Mouse (Mus musculus) myocyte (in vitro differentiated cells): ENCODE data around the gene Amd2. TPM values are rescaled to one million over a fixed set of nuclear protein-coding genes. Genes with fewer than 3 reads are reported as not detected.

Source experiments
- H3K27me3 ChIP-seq: one replicate; pipeline ENCODE4 v1.6.1; 2011; ENCODE audit not compliant: control insufficient read depth, insufficient read depth, insufficient read length
- H3K36me3 ChIP-seq: one replicate; pipeline ENCODE4 v1.6.1; 2011; ENCODE audit not compliant: control insufficient read depth, insufficient read depth
- H3K4me2 ChIP-seq: one replicate; pipeline ENCODE4 v1.6.1; 2011; ENCODE audit warnings: low read depth, control low read depth
- H3K4me3 ChIP-seq: one replicate; pipeline ENCODE4 v1.5.1; 2011; ENCODE audit warnings: mild to moderate bottlenecking, control low read depth, moderate library complexity
- H3K79me2 ChIP-seq: one replicate; pipeline ENCODE4 v1.6.1; 2011; ENCODE audit not compliant: control insufficient read depth, insufficient read depth
- H3ac ChIP-seq: one replicate; pipeline ENCODE4 v1.6.1; 2011; ENCODE audit not compliant: control insufficient read depth, insufficient read length
- CEBPB ChIP-seq: IDR thresholded peaks from 2 replicates; pipeline ENCODE4 v1.6.1; 2011; ENCODE audit warnings: mild to moderate bottlenecking, moderate library complexity; ENCODE audit not compliant: poor library complexity, insufficient read depth, severe bottlenecking
- E2F4 ChIP-seq: IDR thresholded peaks from one replicate; pipeline ENCODE4 v1.6.1; 2011; ENCODE audit warnings: mild to moderate bottlenecking, control low read depth, moderate library complexity; ENCODE audit not compliant: insufficient read depth
- MAX ChIP-seq: IDR thresholded peaks from one replicate; pipeline ENCODE4 v1.6.1; 2011; ENCODE audit warnings: low read depth, mild to moderate bottlenecking, control low read depth
- MYOD1 ChIP-seq, 3 experiments: IDR thresholded peaks; one replicate each; pipeline ENCODE4 v1.6.1; 2011; ENCODE audit warnings: control low read depth in 2 of 3, low read depth in 2 of 3, mild to moderate bottlenecking in 2 of 3, moderate library complexity in 1 of 3; ENCODE audit not compliant: insufficient read length in 2 of 3, control insufficient read depth in 1 of 3
- MYOG ChIP-seq, 3 experiments: IDR thresholded peaks; one replicate each; pipeline ENCODE4 v1.6.1; 2011; ENCODE audit warnings: control low read depth in 2 of 3, low read depth in 2 of 3, mild to moderate bottlenecking in 2 of 3; ENCODE audit not compliant: insufficient read length in 2 of 3, control insufficient read depth in 1 of 3, insufficient read depth in 1 of 3
- POLR2A ChIP-seq: IDR thresholded peaks from one replicate; pipeline ENCODE4 v1.6.1; 2011; ENCODE audit warnings: low read depth, mild to moderate bottlenecking, control low read depth, moderate library complexity; ENCODE audit not compliant: insufficient read length
- POLR2AphosphoS2 ChIP-seq: IDR thresholded peaks from one replicate; pipeline ENCODE4 v1.6.1; 2011; ENCODE audit warnings: low read depth, control low read depth; ENCODE audit not compliant: insufficient read length
- REST ChIP-seq: IDR thresholded peaks from one replicate; pipeline ENCODE4 v1.6.1; 2011; ENCODE audit warnings: mild to moderate bottlenecking, control low read depth, moderate library complexity; ENCODE audit not compliant: insufficient read depth, insufficient read length
- SRF ChIP-seq: IDR thresholded peaks from one replicate; pipeline ENCODE4 v1.6.1; 2011; ENCODE audit warnings: low read depth; ENCODE audit not compliant: control insufficient read depth, insufficient read length
- TCF12 ChIP-seq: IDR thresholded peaks from one replicate; pipeline ENCODE4 v1.6.1; 2011; ENCODE audit warnings: mild to moderate bottlenecking, control low read depth; ENCODE audit not compliant: poor library complexity, insufficient read depth, severe bottlenecking
- TCF3 ChIP-seq: IDR thresholded peaks from one replicate; pipeline ENCODE4 v1.6.1; 2011; ENCODE audit warnings: low read depth, control low read depth; ENCODE audit not compliant: insufficient read length
- USF1 ChIP-seq: IDR thresholded peaks from one replicate; pipeline ENCODE4 v1.6.1; 2011; ENCODE audit warnings: low read depth, mild to moderate bottlenecking, control low read depth, moderate library complexity
- polyA plus RNA-seq: library from polyadenylated mRNA; unstranded; fragments of >200 nt; fragmentation: generic; extraction: Trizol; gene quantifications from one replicate; pipeline ENCODE4 v1.2.1, GENCODE M21; 2012; ENCODE audit warnings: missing spikeins

Amd2 gene
- polyA plus RNA-seq: 5.7 TPM

DNA sequence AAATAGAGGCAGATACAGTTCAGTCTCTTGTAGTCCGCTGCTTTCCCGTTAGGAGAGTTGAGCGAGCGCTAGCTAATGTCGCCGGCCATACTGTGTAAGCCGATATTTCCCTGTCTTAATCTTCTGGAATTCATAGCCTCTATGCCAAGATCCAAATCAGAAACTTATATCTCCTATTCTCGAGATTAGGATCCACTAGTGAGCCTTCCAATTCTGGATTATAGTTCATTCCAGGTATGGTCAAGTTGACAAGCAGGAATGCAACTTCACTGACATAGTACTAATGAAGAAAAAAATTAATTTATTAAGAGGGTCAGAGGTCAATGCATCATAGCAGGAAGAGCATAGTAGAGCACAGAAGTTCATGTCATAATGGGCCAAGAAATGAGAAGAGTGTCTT lies at the start of gene Amd2:
Gene Amd2, minus strand, starts transcription at position 101 of the 400 bp plus-strand sequence.
- TF ChIP-seq REST (no peak), TCF12 (no peak), SRF (no peak), E2F4 (no peak), MYOD1 (IDR thresholded peaks at IDR 0.05; ENCODE audit: control insufficient read depth in 1 of 3, insufficient read length in 2 of 3, low read depth in 2 of 3) (no peak), POLR2A (no peak)
- no peaks in the 10 kb centered on the region for H3K36me3 ChIP-seq
- no peaks in the 10 kb centered on the region for H3K79me2 ChIP-seq

DNA sequence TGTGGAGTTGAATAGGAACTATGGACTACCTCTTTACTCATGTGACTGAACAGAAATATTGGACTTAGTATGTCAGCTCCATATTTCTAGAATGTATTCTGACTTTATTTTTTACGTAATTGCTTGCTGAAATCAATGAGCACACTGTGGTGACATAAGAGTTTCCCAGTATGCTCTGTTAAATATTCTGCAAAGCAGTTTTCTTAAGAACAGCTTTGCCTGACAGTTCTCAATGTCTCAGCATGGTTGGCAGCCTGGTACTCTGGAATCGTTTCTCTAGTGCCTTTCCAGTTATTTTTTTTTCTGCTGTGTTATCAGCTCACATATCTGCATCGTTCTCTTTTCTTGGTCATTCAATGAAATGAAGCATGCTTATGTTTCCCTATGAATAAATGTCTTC lies 49.6 kb upstream of the Amd2 start:
- H3K4me2 ChIP-seq: no peak overlapping the region
- H3K4me3 ChIP-seq: no peak overlapping the region
- H3K27me3 ChIP-seq: no peaks in the 10 kb centered on the region
- no peaks in the 10 kb centered on the region for H3K36me3 ChIP-seq
- H3K79me2 ChIP-seq: no peaks in the 10 kb centered on the region
- TF ChIP-seq TCF3 (no peak), REST (no peak), CEBPB (no peak), TCF12 (no peak), SRF (no peak), MYOD1 (IDR thresholded peaks at IDR 0.05; ENCODE audit: control insufficient read depth in 1 of 3, insufficient read length in 2 of 3, low read depth in 2 of 3) (no peak), USF1 (no peak), POLR2AphosphoS2 (no peak), E2F4 (no peak)
- no peak overlapping the region for H3ac ChIP-seq

More for the DNA sequence above, at the start of gene Amd2:
- Histone ChIP-seq H3K4me2 (no peak within 1 kb of the TSS), H3ac (no peak within 1 kb of the TSS), H3K27me3 (no peaks in the 10 kb centered on the region), H3K4me3 (no peak within 1 kb of the TSS)

DNA sequence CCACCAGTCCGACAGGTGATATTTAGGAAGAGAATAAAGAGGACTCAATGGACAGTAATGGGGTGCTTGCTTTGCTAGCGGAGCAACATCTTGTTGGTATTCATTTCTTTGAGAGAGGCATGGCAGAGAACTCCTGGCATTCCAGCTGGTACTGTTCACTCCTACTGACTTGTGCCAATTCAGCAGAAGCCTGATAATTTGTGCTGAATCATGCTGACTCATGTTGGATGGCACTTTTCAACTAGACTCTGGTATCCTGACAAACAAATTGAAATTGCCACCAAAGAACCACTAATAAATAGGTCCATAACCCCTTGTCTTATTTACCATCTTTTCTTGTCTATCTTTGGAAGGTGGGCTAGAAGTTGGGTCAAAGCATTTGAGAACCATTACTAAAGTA lies 25.9 kb upstream of the Amd2 start:
- no peaks in the 10 kb centered on the region for H3K27me3 ChIP-seq
- no peak overlapping the region for H3K4me3 ChIP-seq
- TF ChIP-seq MAX (no peak), POLR2AphosphoS2 (no peak), TCF3 (no peak), CEBPB (no peak), POLR2A (no peak), MYOD1 (IDR thresholded peaks at IDR 0.05; ENCODE audit: control insufficient read depth in 1 of 3, insufficient read length in 2 of 3, low read depth in 2 of 3) (no peak), USF1 (no peak), MYOG (IDR thresholded peaks at IDR 0.05; ENCODE audit: control insufficient read depth in 1 of 3, insufficient read depth in 1 of 3, insufficient read length in 2 of 3, low read depth in 2 of 3) (no peak), REST (no peak), TCF12 (no peak), SRF (no peak), E2F4 (no peak)
- no peak overlapping the region for H3K4me2 ChIP-seq
- no peaks in the 10 kb centered on the region for H3K36me3 ChIP-seq
- no peaks in the 10 kb centered on the region for H3K79me2 ChIP-seq
- no peak overlapping the region for H3ac ChIP-seq

DNA sequence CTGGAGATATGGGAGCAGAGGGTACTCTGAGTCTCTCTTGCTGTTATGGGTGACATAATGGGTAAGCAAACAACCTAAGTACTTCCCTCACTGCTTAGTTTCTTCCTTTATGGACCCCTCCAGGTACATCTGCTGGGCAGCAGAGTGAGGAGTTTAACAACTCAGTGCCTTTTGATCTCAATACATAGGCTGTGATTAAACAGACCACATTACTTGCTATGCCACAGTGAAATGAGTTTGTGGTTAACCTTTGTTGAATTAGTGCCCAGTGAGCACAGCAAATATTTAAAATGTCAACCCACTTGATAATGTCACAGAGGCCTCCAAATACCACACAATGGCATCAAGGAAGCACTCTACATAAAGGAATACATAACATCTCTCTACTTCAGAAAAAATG lies 2.6 kb upstream of the Amd2 start:
- no peak overlapping the region for H3K4me3 ChIP-seq
- H3K4me2 ChIP-seq: no peak overlapping the region
- no peak overlapping the region for H3ac ChIP-seq
- no peaks in the 10 kb centered on the region for H3K36me3 ChIP-seq
- H3K79me2 ChIP-seq: no peaks in the 10 kb centered on the region
- H3K27me3 ChIP-seq: no peaks in the 10 kb centered on the region
- no peak for TF ChIP-seq POLR2AphosphoS2
- no peak for TF ChIP-seq MYOG (IDR thresholded peaks at IDR 0.05; ENCODE audit: control insufficient read depth in 1 of 3, insufficient read depth in 1 of 3, insufficient read length in 2 of 3, low read depth in 2 of 3)
- no peak for TF ChIP-seq MYOD1 (IDR thresholded peaks at IDR 0.05; ENCODE audit: control insufficient read depth in 1 of 3, insufficient read length in 2 of 3, low read depth in 2 of 3)
- TF ChIP-seq REST: no peak
- TF ChIP-seq E2F4: no peak
- TF ChIP-seq CEBPB: no peak
- TF ChIP-seq POLR2A: no peak
- no peak for TF ChIP-seq TCF3
- TF ChIP-seq TCF12: no peak
- no peak for TF ChIP-seq USF1
- no peak for TF ChIP-seq SRF
- TF ChIP-seq MAX: no peak
